ENCODE assay signal across 12 mouse cellular contexts in the genomic region with DNA sequence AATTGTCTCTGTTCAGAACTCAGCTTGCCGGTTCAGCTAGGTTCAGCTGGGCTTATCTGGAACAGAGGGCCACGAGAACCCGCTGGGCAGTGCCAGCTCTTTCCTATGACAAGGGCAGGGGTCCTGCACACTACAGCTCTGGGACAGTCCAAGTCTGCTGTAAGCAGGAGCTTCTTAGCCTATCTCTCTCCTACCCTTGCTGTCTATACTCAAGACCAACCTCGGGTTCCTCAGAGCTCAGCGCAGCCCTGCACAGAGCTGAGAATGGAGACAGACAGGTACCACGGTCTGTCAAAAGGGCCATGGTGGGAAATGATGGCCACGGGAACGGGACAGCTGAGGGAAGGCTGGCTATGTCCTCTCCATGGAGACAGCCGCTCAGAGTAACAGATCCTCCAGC. TPM values are rescaled to one million over a fixed set of nuclear protein-coding genes. Genes with fewer than 3 reads are reported as not detected.
DNase-seq lines count a peak whose midpoint lies in the region; ATAC-seq and TF ChIP-seq lines count a peak whose summit lies in the region.
"Had no signal": no experiment of that assay in that cellular context is flagged by ENCODE, and none has a peak within 500 bp of the region (broad histone marks: within the 10 kb centered on the region; RNA-seq: fewer than 3 reads in every experiment).

No protein-coding gene starts in this region.

- H3K4me1 ChIP-seq in heart, postnatal 0 days (ENCODE audit: control insufficient read depth, insufficient read depth), result peaks cover 20% of the 10 kb centered on the region
- H3K4me1 ChIP-seq in forebrain, embryonic 13.5 days, result peaks cover 69% of the 10 kb centered on the region
- H3K4me1 ChIP-seq in hindbrain, embryonic 14.5 days (replicated peaks; ENCODE audit: control insufficient read depth, insufficient read depth, low read length), result peaks cover 65% of the 10 kb centered on the region
- H3K4me1 ChIP-seq in neural tube, embryonic 13.5 days (replicated peaks), result peaks cover 94% of the 10 kb centered on the region
- no peaks in the 10 kb centered on the region for H3K4me1 ChIP-seq in thymus, adult 2 months (replicated peaks; ENCODE audit: control insufficient read depth, insufficient read depth, low read length)

- H3K27me3 ChIP-seq in heart, postnatal 0 days (ENCODE audit: control insufficient read depth, insufficient read depth, low read length), result peaks cover 37% of the 10 kb centered on the region
- no peaks in the 10 kb centered on the region for H3K27me3 ChIP-seq in forebrain, embryonic 13.5 days
- no peaks in the 10 kb centered on the region for H3K27me3 ChIP-seq in hindbrain, embryonic 14.5 days (ENCODE audit: control insufficient read depth, insufficient read depth, low read length)
- H3K27me3 ChIP-seq in neural tube, embryonic 13.5 days, result no peaks in the 10 kb centered on the region
- peaks cover 3% of the 10 kb centered on the region; the same call in 1 of the 2 replicates for H3K27me3 ChIP-seq in thymus, adult 2 months (ENCODE audit: control insufficient read depth, insufficient read depth, low read length)

- 62% methylated on average over 9 of the region's 9 CpGs for WGBS in heart, postnatal 0 days
- WGBS in forebrain, embryonic 13.5 days, result 80% methylated on average over 9 of the region's 9 CpGs
- WGBS in hindbrain, embryonic 14.5 days, result 72% methylated on average over 9 of the region's 9 CpGs
- whole genome bisulfite sequencing in neural tube, embryonic 13.5 days, result 79% methylated on average over 9 of the region's 9 CpGs
- 75% methylated on average over 9 of the region's 9 CpGs for WGBS in thymus, adult 2 months

- no peaks in the 10 kb centered on the region for H3K9me3 ChIP-seq in heart, postnatal 0 days (replicated peaks; ENCODE audit: control insufficient read depth, low read length)
- H3K9me3 ChIP-seq in forebrain, embryonic 13.5 days (replicated peaks), result no peaks in the 10 kb centered on the region
- no peaks in the 10 kb centered on the region for H3K9me3 ChIP-seq in hindbrain, embryonic 14.5 days (ENCODE audit: control insufficient read depth, low read length)
- no peaks in the 10 kb centered on the region for H3K9me3 ChIP-seq in neural tube, embryonic 13.5 days

- H3K4me3 ChIP-seq in heart, postnatal 0 days (ENCODE audit: low read depth, low read length), result no peak overlapping the region
- H3K4me3 ChIP-seq in forebrain, embryonic 13.5 days, result peak overlapping the region; percentile 64
- H3K4me3 ChIP-seq in hindbrain, embryonic 14.5 days (replicated peaks; ENCODE audit: low read length), result peak overlapping the region; percentile 75
- peak overlapping the region; percentile 71 for H3K4me3 ChIP-seq in neural tube, embryonic 13.5 days
- no peak overlapping the region for H3K4me3 ChIP-seq in thymus, adult 2 months (ENCODE audit: control insufficient read depth, insufficient read depth, low read length)

- TF ChIP-seq POLR2A in thymus, adult 2 months (IDR thresholded peaks at IDR 0.05; ENCODE audit: control insufficient read depth, extremely low read depth, insufficient read depth, low read length, poor library complexity), result no peak

- no peak overlapping the region for H3K27ac ChIP-seq in heart, postnatal 0 days (ENCODE audit: low read depth)
- H3K27ac ChIP-seq in forebrain, embryonic 13.5 days, result peak overlapping the region; percentile 97; the same call in 1 of the 2 replicates
- peak overlapping the region; percentile 98 for H3K27ac ChIP-seq in hindbrain, embryonic 14.5 days
- H3K27ac ChIP-seq in neural tube, embryonic 13.5 days (replicated peaks), result peak overlapping the region; percentile 99
- H3K27ac ChIP-seq in thymus, adult 2 months (ENCODE audit: control insufficient read depth, insufficient read depth, low read length), result no peak overlapping the region

- no peak overlapping the region for H3K4me2 ChIP-seq in heart, postnatal 0 days (ENCODE audit: low read depth, low read length)
- H3K4me2 ChIP-seq in forebrain, embryonic 13.5 days, result peak overlapping the region; percentile 86
- H3K4me2 ChIP-seq in hindbrain, embryonic 14.5 days (replicated peaks), result peak overlapping the region; percentile 95
- H3K4me2 ChIP-seq in neural tube, embryonic 13.5 days, result peak overlapping the region; percentile 98
- H3K4me2 ChIP-seq: liver, embryonic 11.5 days had no signal

- H3K36me3 ChIP-seq in heart, postnatal 0 days (replicated peaks; ENCODE audit: control insufficient read depth, insufficient read depth, low read length), result peaks cover 2% of the 10 kb centered on the region; the same call in 1 of the 2 replicates
- peaks cover 37% of the 10 kb centered on the region for H3K36me3 ChIP-seq in forebrain, embryonic 13.5 days (ENCODE audit: poor library complexity, severe bottlenecking)
- H3K36me3 ChIP-seq in hindbrain, embryonic 14.5 days (replicated peaks; ENCODE audit: control insufficient read depth, insufficient read depth), result peaks cover 34% of the 10 kb centered on the region
- H3K36me3 ChIP-seq in neural tube, embryonic 13.5 days, result peaks cover 34% of the 10 kb centered on the region
- H3K36me3 ChIP-seq in thymus, adult 2 months (ENCODE audit: control insufficient read depth, insufficient read depth, low read length), result peaks cover 6% of the 10 kb centered on the region

- no peak for TF ChIP-seq CTCF in heart, postnatal 0 days (IDR thresholded peaks at IDR 0.05; ENCODE audit: low read depth)
- TF ChIP-seq CTCF in thymus, adult 2 months (IDR thresholded peaks at IDR 0.05; ENCODE audit: borderline replicate concordance, control insufficient read depth, extremely low read depth, insufficient read depth, low read length, poor library complexity), result no peak

- DNase-seq in heart, postnatal 0 days (ENCODE audit: low spot score), result peak; percentile 3
- DNase-seq in heart, adult 9 months (ENCODE audit: low spot score in 2 of 2), result no peak
- no peak for DNase-seq in hindbrain, embryonic 14.5 days (ENCODE audit: low spot score)
- DNase-seq in spleen, postnatal 36 days (ENCODE audit: low spot score in 2 of 2), result no peak
- no peak for DNase-seq in thymus, adult 2 months
- DNase-seq: layer of hippocampus, postnatal 36 days had no signal

- H3K9ac ChIP-seq in heart, postnatal 0 days (replicated peaks; ENCODE audit: low read depth, low read length), result no peak overlapping the region
- H3K9ac ChIP-seq in forebrain, embryonic 13.5 days, result peak overlapping the region; percentile 83
- peak overlapping the region; percentile 94 for H3K9ac ChIP-seq in hindbrain, embryonic 14.5 days
- H3K9ac ChIP-seq in neural tube, embryonic 13.5 days, result peak overlapping the region; percentile 90

- no peak for TF ChIP-seq EP300 in heart, postnatal 0 days (IDR thresholded peaks at IDR 0.05; ENCODE audit: low read depth)

- no peak for ATAC-seq in heart, postnatal 0 days (ENCODE audit: insufficient read depth, low read depth)
- no peak for ATAC-seq in forebrain, embryonic 13.5 days
- ATAC-seq in hindbrain, embryonic 14.5 days (ENCODE audit: low FRiP score), result no peak
- ATAC-seq in neural tube, embryonic 13.5 days (ENCODE audit: low read depth), result no peak

RNA-seq across cellular contexts. Expression of gene Nacad, which starts 2.6 kb away (rescaled TPM):
- 0.95 and 2.5 TPM in 2 replicates for total RNA-seq in heart, postnatal 0 days (2014; rRNA removed; ENCODE audit: low replicate concordance)
- polyA plus RNA-seq in heart, postnatal 0 days (2015; fragmentation: Nextera tagmentation; extraction: Ambion mirVana), result 1.2 TPM in 2 replicates
- polyA plus RNA-seq in forebrain, embryonic 13.5 days (2015; fragmentation: Nextera tagmentation; extraction: Ambion mirVana), result 50.1 and 62.2 TPM in 2 replicates
- 75.2 and 75.9 TPM in 2 replicates for polyA plus RNA-seq in hindbrain, embryonic 14.5 days (2014; fragmentation: Nextera tagmentation; extraction: Ambion mirVana)
- polyA plus RNA-seq in neural tube, embryonic 13.5 days (2015; fragmentation: Nextera tagmentation; extraction: Ambion mirVana), result 103 and 110 TPM in 2 replicates
- polyA plus RNA-seq in thymus, adult 2 months (2012; rRNA removed), result 0.33 and 0.36 TPM in 2 replicates

RNA-seq across cellular contexts. Expression of gene Tbrg4, which starts 22.6 kb away (rescaled TPM):
- total RNA-seq in heart, postnatal 0 days (2014; rRNA removed; ENCODE audit: low replicate concordance), result 62.5 and 82.9 TPM in 2 replicates
- polyA plus RNA-seq in heart, postnatal 0 days (2015; fragmentation: Nextera tagmentation; extraction: Ambion mirVana), result 52.5 and 65.8 TPM in 2 replicates
- 32.1 and 36.5 TPM in 2 replicates for polyA plus RNA-seq in forebrain, embryonic 13.5 days (2015; fragmentation: Nextera tagmentation; extraction: Ambion mirVana)
- polyA plus RNA-seq in hindbrain, embryonic 14.5 days (2014; fragmentation: Nextera tagmentation; extraction: Ambion mirVana), result 25.7 and 26.5 TPM in 2 replicates
- polyA plus RNA-seq in neural tube, embryonic 13.5 days (2015; fragmentation: Nextera tagmentation; extraction: Ambion mirVana), result 29.9 and 31.7 TPM in 2 replicates
- polyA plus RNA-seq in thymus, adult 2 months (2012; rRNA removed), result 190 and 191 TPM in 2 replicates

RNA-seq across cellular contexts. Expression of gene Wap, which starts 35.2 kb away (rescaled TPM):
- not detected in 2 replicates for total RNA-seq in heart, postnatal 0 days (2014; rRNA removed; ENCODE audit: low replicate concordance)
- polyA plus RNA-seq in heart, postnatal 0 days (2015; fragmentation: Nextera tagmentation; extraction: Ambion mirVana), result not detected in 2 replicates
- polyA plus RNA-seq in forebrain, embryonic 13.5 days (2015; fragmentation: Nextera tagmentation; extraction: Ambion mirVana), result not detected in 2 replicates
- not detected in 2 replicates for polyA plus RNA-seq in hindbrain, embryonic 14.5 days (2014; fragmentation: Nextera tagmentation; extraction: Ambion mirVana)
- not detected in 2 replicates for polyA plus RNA-seq in neural tube, embryonic 13.5 days (2015; fragmentation: Nextera tagmentation; extraction: Ambion mirVana)
- 0.56 and 1.2 TPM in 2 replicates for polyA plus RNA-seq in thymus, adult 2 months (2012; rRNA removed)
- total RNA-seq: adrenal gland, postnatal 4 days; layer of hippocampus, postnatal 36 days had no signal
- polyA plus RNA-seq: kidney, embryonic 16.5 days; liver, embryonic 11.5 days; small intestine, adult 2 months had no signal

RNA-seq across cellular contexts. Expression of gene Ramp3, which starts 55.1 kb away (rescaled TPM):
- total RNA-seq in heart, postnatal 0 days (2014; rRNA removed; ENCODE audit: low replicate concordance), result 4.6 and 16.9 TPM in 2 replicates
- 5.0 TPM in 2 replicates for polyA plus RNA-seq in heart, postnatal 0 days (2015; fragmentation: Nextera tagmentation; extraction: Ambion mirVana)
- 1.9 and 2.2 TPM in 2 replicates for polyA plus RNA-seq in forebrain, embryonic 13.5 days (2015; fragmentation: Nextera tagmentation; extraction: Ambion mirVana)
- 22.1 and 26.7 TPM in 2 replicates for polyA plus RNA-seq in hindbrain, embryonic 14.5 days (2014; fragmentation: Nextera tagmentation; extraction: Ambion mirVana)
- 23.8 and 25.7 TPM in 2 replicates for polyA plus RNA-seq in neural tube, embryonic 13.5 days (2015; fragmentation: Nextera tagmentation; extraction: Ambion mirVana)
- 7.8 and 9.0 TPM in 2 replicates for polyA plus RNA-seq in thymus, adult 2 months (2012; rRNA removed)

RNA-seq across cellular contexts. Expression of gene Ccm2, which starts 56.5 kb away (rescaled TPM):
- 54.4 and 56.9 TPM in 2 replicates for total RNA-seq in heart, postnatal 0 days (2014; rRNA removed; ENCODE audit: low replicate concordance)
- polyA plus RNA-seq in heart, postnatal 0 days (2015; fragmentation: Nextera tagmentation; extraction: Ambion mirVana), result 38.4 and 41.9 TPM in 2 replicates
- polyA plus RNA-seq in forebrain, embryonic 13.5 days (2015; fragmentation: Nextera tagmentation; extraction: Ambion mirVana), result 82.2 and 90.5 TPM in 2 replicates
- 89.0 and 89.4 TPM in 2 replicates for polyA plus RNA-seq in hindbrain, embryonic 14.5 days (2014; fragmentation: Nextera tagmentation; extraction: Ambion mirVana)
- 95.1 and 99.8 TPM in 2 replicates for polyA plus RNA-seq in neural tube, embryonic 13.5 days (2015; fragmentation: Nextera tagmentation; extraction: Ambion mirVana)
- 450 and 470 TPM in 2 replicates for polyA plus RNA-seq in thymus, adult 2 months (2012; rRNA removed)

Comparison
In these comparisons a context has a peak if more than half of its experiments do, and no peak if none do; other contexts are left out.
1. H3K27ac ChIP-seq: peak in forebrain, embryonic 13.5 days (single experiment), hindbrain, embryonic 14.5 days (single experiment) and neural tube, embryonic 13.5 days (single experiment); none in heart, postnatal 0 days (single experiment) and thymus, adult 2 months (single experiment).
2. H3K4me3 ChIP-seq: peak in forebrain, embryonic 13.5 days (single experiment), hindbrain, embryonic 14.5 days (single experiment) and neural tube, embryonic 13.5 days (single experiment); none in heart, postnatal 0 days (single experiment) and thymus, adult 2 months (single experiment).
3. RNA of gene Nacad, which starts 2.6 kb away (polyA plus RNA-seq): 103 to 110 TPM in neural tube, embryonic 13.5 days, 75.2 to 75.9 TPM in hindbrain, embryonic 14.5 days and 50.1 to 62.2 TPM in forebrain, embryonic 13.5 days; 1.2 TPM in heart, postnatal 0 days and 0.33 to 0.36 TPM in thymus, adult 2 months; every median in the first group is over 10 times any median in the second.